Mouse (Mus musculus): ENCODE results near the gene Sae1.

DNA sequence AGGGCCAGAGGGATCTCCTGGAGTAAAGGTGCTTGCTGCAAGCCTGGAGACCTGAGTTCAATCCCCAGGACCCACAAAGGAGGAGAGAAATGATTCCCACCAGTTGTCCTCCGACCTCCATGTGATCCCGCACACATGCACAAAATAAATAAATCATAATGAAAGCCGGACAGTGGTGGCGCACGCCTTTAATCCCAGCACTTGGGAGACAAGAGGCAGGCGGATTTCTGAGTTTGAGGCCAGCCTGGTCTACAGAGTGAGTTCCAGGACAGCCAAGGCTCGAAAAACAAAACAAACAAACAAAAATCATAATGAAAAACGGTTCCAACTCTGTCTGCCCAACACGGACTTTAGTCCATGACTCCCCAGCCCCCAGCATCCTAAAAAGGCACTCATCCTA lies 102.7 kb downstream of the Sae1 start:
- TF ChIP-seq CTCF (conservative IDR thresholded peaks at IDR 0.05; ENCODE audit: insufficient read depth, insufficient read length, low read depth, low read length) (no peak), POLR2A (IDR thresholded peaks at IDR 0.05; ENCODE audit: low read depth, low read length) (no peak)
